Mouse (Mus musculus) lung, embryonic 16.5 days (tissue): ENCODE data around the gene Lamb1. TPM values are rescaled to one million over a fixed set of nuclear protein-coding genes. Genes with fewer than 3 reads are reported as not detected.

Experiments used
- ATAC-seq: fragments of 200-750 bp; cut with Nextera tagmentation; 2 replicates; pipeline ENCODE4 v1.8.0; 2017; ENCODE audit warnings: low read depth, mild to moderate bottlenecking, moderate library complexity
- H3K27ac ChIP-seq: fragments of 300-500 bp; sonication (generic); 2 replicates; pipeline ENCODE4 v1.5.1; 2014; ENCODE audit warnings: mild to moderate bottlenecking, control low read depth, low read length
- H3K27me3 ChIP-seq: fragments of 300-500 bp; sonication (generic); 2 replicates; pipeline ENCODE4 v1.6.1; 2014; ENCODE audit warnings: low read depth, low read length, mixed read lengths; ENCODE audit not compliant: control insufficient read depth, insufficient read depth
- H3K36me3 ChIP-seq: fragments of 300-500 bp; sonication (generic); 2 replicates; pipeline ENCODE4 v1.6.1; 2014; ENCODE audit warnings: low read length; ENCODE audit not compliant: control insufficient read depth, insufficient read depth
- H3K4me1 ChIP-seq: fragments of 300-500 bp; sonication (generic); replicated peaks from 2 replicates; pipeline ENCODE4 v1.6.1; 2014; ENCODE audit warnings: low read length, mixed read lengths; ENCODE audit not compliant: control insufficient read depth, insufficient read depth
- H3K4me2 ChIP-seq: fragments of 300-500 bp; sonication (generic); 2 replicates; pipeline ENCODE4 v1.6.1; 2014; ENCODE audit warnings: low read depth, low read length, control low read depth
- H3K4me3 ChIP-seq: fragments of 300-500 bp; sonication (generic); 2 replicates; pipeline ENCODE4 v1.5.1; 2014; ENCODE audit warnings: mild to moderate bottlenecking, low read length, control low read depth
- H3K9ac ChIP-seq: fragments of 300-500 bp; sonication (generic); 2 replicates; pipeline ENCODE4 v1.6.1; 2014; ENCODE audit warnings: low read length, control low read depth
- H3K9me3 ChIP-seq: fragments of 300-500 bp; sonication (generic); 2 replicates; pipeline ENCODE4 v1.6.1; 2016; ENCODE audit warnings: low read length; ENCODE audit not compliant: control insufficient read depth
- WGBS: fragments of 180-500 bp; shearing (Covaris S2); extraction: QIAGEN DNeasy Blood & Tissue Kit; methylation state at CpG from one replicate; pipeline ENCODE4 v1.1.7; 2014; 5-methylcytosine and 5-hydroxymethylcytosine counted together
- polyA plus RNA-seq: library from polyadenylated mRNA; unstranded; fragments of >200 nt; fragmentation: Nextera tagmentation; extraction: Ambion mirVana; gene quantifications from 2 replicates; pipeline ENCODE4 v1.2.1, GENCODE M21; 2015

Lamb1 gene
- polyA plus RNA-seq, 1 experiment from 2014 or later: 131 TPM

- H3K9me3 ChIP-seq: no peaks in the 10 kb centered on the region
- no peak overlapping the region for H3K27ac ChIP-seq
- no peaks in the 10 kb centered on the region for H3K27me3 ChIP-seq
- H3K4me1 ChIP-seq: 0 out of 2 replicates have a peak, but pooled peaks cover 7% of the 10 kb centered on the region
- H3K9ac ChIP-seq: no peak overlapping the region
- no peak overlapping the region for H3K4me3 ChIP-seq
- no peak overlapping the region for H3K4me2 ChIP-seq
- no peak for ATAC-seq
- H3K36me3 ChIP-seq: no peaks in the 10 kb centered on the region
- 95% methylated on average over 1 of the region's 1 CpGs for WGBS
Observed at GRCm38 (mm10) chr12:31232635-31233034, 32.4 kb upstream of the Lamb1 start.

- no peak for ATAC-seq
- Histone ChIP-seq H3K9me3 (no peaks in the 10 kb centered on the region), H3K9ac (no peak overlapping the region), H3K27ac (no peak overlapping the region), H3K4me1 (0 out of 2 replicates have a peak, but pooled peaks cover 7% of the 10 kb centered on the region), H3K4me2 (no peak overlapping the region), H3K36me3 (no peaks in the 10 kb centered on the region), H3K27me3 (no peaks in the 10 kb centered on the region), H3K4me3 (no peak overlapping the region)
- WGBS: 81% methylated on average over 6 of the region's 6 CpGs
Observed at GRCm38 (mm10) chr12:31235018-31235417, 30.0 kb upstream of the Lamb1 start.

- Histone ChIP-seq H3K4me1 (0 out of 2 replicates have a peak, but pooled peaks cover 7% of the 10 kb centered on the region), H3K4me2 (no peak overlapping the region), H3K27me3 (no peaks in the 10 kb centered on the region), H3K9me3 (no peaks in the 10 kb centered on the region), H3K9ac (no peak overlapping the region), H3K36me3 (no peaks in the 10 kb centered on the region), H3K4me3 (no peak overlapping the region), H3K27ac (no peak overlapping the region)
- no peak for ATAC-seq
- 68% methylated on average over 12 of the region's 12 CpGs for whole genome bisulfite sequencing
Observed at GRCm38 (mm10) chr12:31236861-31237595, 28.0 kb upstream of the Lamb1 start.

GRCm38 (mm10) chr12:31239031-31239583 is 25.9 kb upstream of the Lamb1 start:
- ATAC-seq: peak; percentile 31; the same call in 1 of the 2 replicates
- no peak overlapping the region for H3K27ac ChIP-seq
- no peaks in the 10 kb centered on the region for H3K36me3 ChIP-seq
- H3K27me3 ChIP-seq: no peaks in the 10 kb centered on the region
- no peak overlapping the region for H3K4me3 ChIP-seq
- 0 out of 2 replicates have a peak, but pooled peaks cover 7% of the 10 kb centered on the region for H3K4me1 ChIP-seq
- no peak overlapping the region for H3K9ac ChIP-seq
- no peaks in the 10 kb centered on the region for H3K9me3 ChIP-seq
- 67% methylated on average over 3 of the region's 3 CpGs for WGBS
- no peak overlapping the region for H3K4me2 ChIP-seq

- WGBS: 60% methylated on average over 4 of the region's 4 CpGs
Observed at GRCm38 (mm10) chr12:31239798-31240197, 25.2 kb upstream of the Lamb1 start.

GRCm38 (mm10) chr12:31240470-31240869 is 24.6 kb upstream of the Lamb1 start, which contains the start of gene Gm6993:
TSS of gene Gm6993 (plus strand) at chr12:31240770.
- Histone ChIP-seq H3K4me2 (no peak within 1 kb of the TSS), H3K9me3 (no peaks in the 10 kb centered on the region), H3K4me1 (0 out of 2 replicates have a peak, but pooled peaks cover 7% of the 10 kb centered on the region), H3K4me3 (no peak within 1 kb of the TSS), H3K27me3 (no peaks in the 10 kb centered on the region), H3K27ac (no peak within 1 kb of the TSS), H3K9ac (no peak within 1 kb of the TSS), H3K36me3 (no peaks in the 10 kb centered on the region)
- ATAC-seq: no peak
- WGBS: 94% methylated on average over 5 of the region's 5 CpGs

More at GRCm38 (mm10) chr12:31239798-31240197, 25.2 kb upstream of the Lamb1 start:
- H3K27ac ChIP-seq: no peak overlapping the region
- no peaks in the 10 kb centered on the region for H3K27me3 ChIP-seq
- no peak overlapping the region for H3K4me2 ChIP-seq
- H3K9me3 ChIP-seq: no peaks in the 10 kb centered on the region
- no peak overlapping the region for H3K9ac ChIP-seq
- no peaks in the 10 kb centered on the region for H3K36me3 ChIP-seq
- H3K4me3 ChIP-seq: no peak overlapping the region
- no peak for ATAC-seq
- H3K4me1 ChIP-seq: 0 out of 2 replicates have a peak, but pooled peaks cover 7% of the 10 kb centered on the region

GRCm38 (mm10) chr12:31241595-31242342 is 23.3 kb upstream of the Lamb1 start:
- no peak overlapping the region for H3K27ac ChIP-seq
- H3K9me3 ChIP-seq: no peaks in the 10 kb centered on the region
- H3K9ac ChIP-seq: no peak overlapping the region
- H3K4me3 ChIP-seq: no peak overlapping the region
- 0 out of 2 replicates have a peak, but pooled peaks cover 1% of the 10 kb centered on the region for H3K4me1 ChIP-seq
- no peak for ATAC-seq
- H3K36me3 ChIP-seq: no peaks in the 10 kb centered on the region
- H3K27me3 ChIP-seq: no peaks in the 10 kb centered on the region
- no peak overlapping the region for H3K4me2 ChIP-seq
- WGBS: 47% methylated on average over 6 of the region's 6 CpGs

- no peak for ATAC-seq
- Histone ChIP-seq H3K27ac (no peak overlapping the region), H3K4me2 (no peak overlapping the region), H3K27me3 (no peaks in the 10 kb centered on the region), H3K4me3 (no peak overlapping the region), H3K9ac (no peak overlapping the region), H3K4me1 (no peaks in the 10 kb centered on the region), H3K36me3 (no peaks in the 10 kb centered on the region), H3K9me3 (no peaks in the 10 kb centered on the region)
- WGBS: 47% methylated on average over 2 of the region's 2 CpGs
Observed at GRCm38 (mm10) chr12:31244001-31244400, 21.0 kb upstream of the Lamb1 start.

- ATAC-seq: no peak
- Histone ChIP-seq H3K27me3 (no peaks in the 10 kb centered on the region), H3K4me1 (no peaks in the 10 kb centered on the region), H3K4me2 (no peak overlapping the region), H3K27ac (no peak overlapping the region), H3K36me3 (no peaks in the 10 kb centered on the region), H3K9ac (no peak overlapping the region), H3K9me3 (no peaks in the 10 kb centered on the region), H3K4me3 (no peak overlapping the region)
- WGBS: 81% methylated on average over 3 of the region's 3 CpGs
Observed at GRCm38 (mm10) chr12:31244691-31245090, 20.3 kb upstream of the Lamb1 start.
